13 mouse cellular contexts compared by ENCODE assay signal in the genomic region with DNA sequence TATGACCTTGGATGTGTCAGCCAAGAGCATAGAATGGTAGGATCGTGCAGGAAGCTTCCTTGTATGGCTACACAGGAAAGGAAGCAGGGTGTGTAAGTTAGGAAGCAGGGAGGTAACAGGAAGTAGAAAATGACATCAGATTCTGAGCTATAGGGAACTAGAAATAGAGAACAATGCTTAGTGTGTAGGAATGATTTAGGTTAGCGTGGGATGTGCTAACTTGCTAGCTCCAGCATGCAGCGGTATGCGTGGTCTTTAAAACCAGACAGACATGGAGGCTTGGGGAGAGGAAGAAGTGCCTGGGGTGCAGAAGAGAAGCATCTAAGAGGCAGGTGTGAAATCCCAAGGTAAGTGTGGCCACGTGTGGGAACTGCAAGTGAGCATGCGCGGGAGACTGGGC. TPM values are rescaled to one million over a fixed set of nuclear protein-coding genes. Genes with fewer than 3 reads are reported as not detected.
DNase-seq lines count a peak whose midpoint lies in the region; ATAC-seq and TF ChIP-seq lines count a peak whose summit lies in the region.
"Had no signal": no experiment of that assay in that cellular context is flagged by ENCODE, and none has a peak within 500 bp of the region (broad histone marks: within the 10 kb centered on the region; RNA-seq: fewer than 3 reads in every experiment).

No protein-coding gene starts in this region.

- peak; percentile 9 to 14 for DNase-seq in frontal cortex, postnatal 36 days (ENCODE audit: low spot score in 2 of 2)
- DNase-seq in frontal cortex, postnatal 10 days (ENCODE audit: low spot score in 2 of 2), result no peak
- DNase-seq in left cerebral cortex, adult 18-20 months (ENCODE audit: low spot score in 2 of 2), result peak; percentile 8 to 9
- no peak for DNase-seq in left cerebral cortex, postnatal 10 days (ENCODE audit: extremely low spot score in 1 of 2, low spot score in 2 of 2)
- no peak for DNase-seq in midbrain, postnatal 0 days (ENCODE audit: low spot score)
- DNase-seq: cerebellum, postnatal 25 days had no signal

- no peaks in the 10 kb centered on the region for H3K27me3 ChIP-seq in midbrain, postnatal 0 days (ENCODE audit: insufficient read depth, low read length)
- H3K27me3 ChIP-seq: limb, embryonic 13.5 days; lung, embryonic 15.5 days had no signal

- TF ChIP-seq CTCF in midbrain, postnatal 0 days (IDR thresholded peaks at IDR 0.05), result no peak

- H3K27ac ChIP-seq in brown adipose tissue, adult 24 weeks (replicated peaks; ENCODE audit: low read depth, low read length), result peak overlapping the region; percentile 48
- H3K27ac ChIP-seq in midbrain, postnatal 0 days (ENCODE audit: low read depth, low read length), result no peak overlapping the region
- H3K27ac ChIP-seq: forebrain, embryonic 10.5 days; limb, embryonic 13.5 days; lung, embryonic 15.5 days had no signal

- no peak overlapping the region for H3K4me3 ChIP-seq in brown adipose tissue, adult 24 weeks (ENCODE audit: insufficient read depth, low read depth, low read length)
- no peak overlapping the region for H3K4me3 ChIP-seq in midbrain, postnatal 0 days (ENCODE audit: low read depth, low read length)
- H3K4me3 ChIP-seq: forebrain, embryonic 10.5 days; limb, embryonic 13.5 days; lung, embryonic 15.5 days had no signal

- ATAC-seq in megakaryocyte, adult 5-6 weeks (ENCODE audit: poor library complexity, severe bottlenecking), result peak; percentile 98
- ATAC-seq in midbrain, postnatal 0 days (ENCODE audit: low FRiP score), result no peak
- no peak for ATAC-seq in CD4-positive, CD25-positive, alpha-beta regulatory T cell, adult 4 months

- H3K4me1 ChIP-seq in brown adipose tissue, adult 24 weeks (ENCODE audit: control insufficient read depth, insufficient read depth, insufficient read length, low read length), result no peaks in the 10 kb centered on the region
- H3K4me1 ChIP-seq in midbrain, postnatal 0 days (ENCODE audit: insufficient read depth, low read length), result no peaks in the 10 kb centered on the region
- H3K4me1 ChIP-seq: forebrain, embryonic 10.5 days; limb, embryonic 13.5 days; lung, embryonic 15.5 days had no signal

- no peaks in the 10 kb centered on the region for H3K9me3 ChIP-seq in midbrain, postnatal 0 days (ENCODE audit: low read length)
- H3K9me3 ChIP-seq: limb, embryonic 13.5 days; lung, embryonic 15.5 days had no signal

- H3K36me3 ChIP-seq in midbrain, postnatal 0 days (ENCODE audit: insufficient read depth, low read length), result no peaks in the 10 kb centered on the region
- H3K36me3 ChIP-seq: forebrain, embryonic 10.5 days; limb, embryonic 13.5 days; lung, embryonic 15.5 days had no signal

- H3K4me2 ChIP-seq in midbrain, postnatal 0 days (ENCODE audit: low read depth, low read length, poor library complexity, severe bottlenecking), result no peak overlapping the region
- H3K4me2 ChIP-seq: limb, embryonic 13.5 days; lung, embryonic 15.5 days had no signal

- 87% methylated on average over 7 of the region's 7 CpGs for WGBS in midbrain, postnatal 0 days

- no peak overlapping the region for H3K9ac ChIP-seq in midbrain, postnatal 0 days (replicated peaks; ENCODE audit: low read length, poor library complexity, severe bottlenecking)
- H3K9ac ChIP-seq: limb, embryonic 13.5 days; lung, embryonic 15.5 days had no signal

- intact Hi-C loops in left cerebral cortex, postnatal 10 days (cut with DNase I), result no loop called here

RNA-seq across cellular contexts. Expression of gene Il1rl1, which starts 24.7 kb away (rescaled TPM):
- under 1 TPM in 1 of 2 experiments, not detected in 1; 0.09 TPM for total RNA-seq in left cerebral cortex, adult 18-20 months (2021)
- under 1 TPM; 0.21 to 0.53 TPM for total RNA-seq in left cerebral cortex, postnatal 10 days (2021)
- polyA plus RNA-seq in brown adipose tissue, adult 24 weeks (2012; ENCODE audit: insufficient read depth, insufficient read length, missing spikeins), result 0.67 and 1.2 TPM in 2 replicates
- 4.2 and 7.3 TPM in 2 replicates for total RNA-seq in megakaryocyte, adult 5-6 weeks (2015)
- 5.7 and 8.9 TPM in 2 replicates for total RNA-seq in megakaryocyte, adult 5-6 weeks (2017)
- 0.09 and 0.33 TPM in 2 replicates for total RNA-seq in midbrain, postnatal 0 days (2014; rRNA removed)
- polyA plus RNA-seq in midbrain, postnatal 0 days (2015; fragmentation: Nextera tagmentation; extraction: Ambion mirVana), result 0.04 and 0.20 TPM in 2 replicates
- 10 to 100 TPM in 1 of 2 experiments, 1 to 10 TPM in 1; 9.2 to 11.5 TPM for polyA plus RNA-seq in CD4-positive, CD25-positive, alpha-beta regulatory T cell, adult 4 months (2017; shearing (Covaris generic))
- polyA plus RNA-seq: embryonic facial prominence, embryonic 11.5 days; forebrain, embryonic 10.5 days had no signal

Comparison
In these comparisons a context has a peak if more than half of its experiments do, and no peak if none do; other contexts are left out.
1. DNase-seq: peak in frontal cortex, postnatal 36 days (2 of 2) and left cerebral cortex, adult 18-20 months (2 of 2); none in frontal cortex, postnatal 10 days (0 of 2), left cerebral cortex, postnatal 10 days (0 of 2) and midbrain, postnatal 0 days (single experiment).